Mouse (Mus musculus) liver, embryonic 15.5 days (tissue): Measurements from ENCODE around the gene Gdf10. TPM values are rescaled to one million over a fixed set of nuclear protein-coding genes. Genes with fewer than 3 reads are reported as not detected.

Experiments
- ATAC-seq: fragments of 200-750 bp; cut with Nextera tagmentation; 2 replicates; pipeline ENCODE4 v1.8.0; 2017; ENCODE audit warnings: moderate number of reproducible peaks, mild to moderate bottlenecking, moderate library complexity; ENCODE audit not compliant: insufficient read depth
- H3K27ac ChIP-seq: fragments of 300-500 bp; sonication (generic); replicated peaks from 2 replicates; pipeline ENCODE4 v1.5.1; 2015; ENCODE audit warnings: mild to moderate bottlenecking, inconsistent platforms
- H3K27me3 ChIP-seq: fragments of 300-500 bp; sonication (generic); 2 replicates; pipeline ENCODE4 v1.6.1; 2015; ENCODE audit warnings: mild to moderate bottlenecking, inconsistent platforms
- H3K36me3 ChIP-seq: fragments of 300-500 bp; sonication (generic); replicated peaks from 2 replicates; pipeline ENCODE4 v1.6.1; 2015; ENCODE audit warnings: moderate library complexity, mild to moderate bottlenecking, inconsistent platforms
- H3K4me1 ChIP-seq: fragments of 300-500 bp; sonication (generic); replicated peaks from 2 replicates; pipeline ENCODE4 v1.6.1; 2015; ENCODE audit warnings: inconsistent platforms
- H3K4me2 ChIP-seq: fragments of 300-500 bp; sonication (generic); 2 replicates; pipeline ENCODE4 v1.6.1; 2015; ENCODE audit warnings: moderate library complexity, mild to moderate bottlenecking, inconsistent platforms
- H3K4me3 ChIP-seq: fragments of 300-500 bp; sonication (generic); replicated peaks from 2 replicates; pipeline ENCODE4 v1.5.1; 2015; ENCODE audit warnings: mild to moderate bottlenecking, inconsistent platforms
- H3K9ac ChIP-seq: fragments of 300-500 bp; sonication (generic); 2 replicates; pipeline ENCODE4 v1.6.1; 2015; ENCODE audit warnings: moderate library complexity, mild to moderate bottlenecking, inconsistent platforms
- H3K9me3 ChIP-seq: fragments of 300-500 bp; sonication (generic); replicated peaks from 2 replicates; pipeline ENCODE4 v1.6.1; 2016; ENCODE audit warnings: inconsistent platforms
- WGBS: fragments of 180-500 bp; shearing (Covaris S2); methylation state at CpG from one replicate; pipeline ENCODE4 v1.1.7; 2015; ENCODE audit warnings: mixed read lengths; ENCODE audit not compliant: insufficient replicate concordance; 5-methylcytosine and 5-hydroxymethylcytosine counted together
- polyA plus RNA-seq: library from polyadenylated mRNA; unstranded; fragments of >200 nt; fragmentation: Nextera tagmentation; extraction: Ambion mirVana; gene quantifications from 2 replicates; pipeline ENCODE4 v1.2.1, GENCODE M21; 2015

Gdf10 gene
- polyA plus RNA-seq, 1 experiment from 2014 or later = 5.6 TPM

DNA sequence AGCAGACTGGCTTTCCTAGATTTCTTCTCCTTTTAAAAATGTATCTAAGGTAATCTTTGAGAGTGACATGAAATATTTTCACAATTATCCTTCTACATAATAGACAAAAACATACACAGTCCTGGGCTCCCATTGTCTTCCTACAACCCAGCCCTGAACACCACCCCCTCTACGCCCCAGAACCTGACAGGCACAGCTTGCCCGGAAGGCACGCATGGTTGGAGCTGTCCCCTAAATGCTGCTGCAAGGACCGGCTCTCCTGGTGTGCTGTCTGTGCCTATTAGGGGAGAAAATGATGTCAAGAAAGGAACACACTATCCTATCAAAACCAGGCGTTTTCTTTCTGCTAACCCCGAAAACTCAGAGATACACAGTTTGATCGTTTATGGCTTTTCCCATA is 54.4 kb downstream of the Gdf10 start:
- H3K9me3 ChIP-seq = no peaks in the 10 kb centered on the region
- 45% methylated on average over 7 of the region's 7 CpGs for WGBS
- H3K4me1 ChIP-seq = no peaks in the 10 kb centered on the region

DNA sequence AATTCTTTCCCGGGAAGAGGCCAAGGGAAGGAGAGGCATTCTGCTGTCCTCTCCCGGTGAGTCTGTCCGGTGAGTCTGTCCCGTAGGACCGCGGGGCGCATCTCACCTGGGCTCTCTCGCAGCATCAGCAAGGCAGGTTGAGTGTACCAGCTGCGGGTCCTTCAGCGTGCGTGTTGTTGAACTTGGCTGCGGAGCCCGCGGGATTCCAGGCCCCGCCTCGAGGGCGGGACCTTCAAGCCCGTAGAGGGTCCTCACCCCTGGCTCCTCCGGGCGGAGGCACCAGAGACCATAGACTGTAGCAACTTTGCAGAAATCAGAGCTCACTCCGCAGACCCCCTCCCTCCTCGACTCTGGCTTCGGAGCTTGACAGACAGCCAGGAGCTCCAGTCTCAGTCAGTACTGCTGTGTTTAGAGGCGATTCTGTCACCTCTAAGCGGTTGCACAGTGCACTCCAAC is 55.2 kb downstream of the Gdf10 start, which contains the start of gene Zfp488:
Zfp488 (minus strand) TSS at position 161 of the 456 bp plus-strand sequence.
- 4% methylated on average over 25 of the region's 25 CpGs for WGBS
- peak within 1 kb of the TSS; percentile 30 for H3K4me2 ChIP-seq
- no peak within 1 kb of the TSS for H3K9ac ChIP-seq
- no peaks in the 10 kb centered on the region for H3K9me3 ChIP-seq
- H3K36me3 ChIP-seq = no peaks in the 10 kb centered on the region
- no peaks in the 10 kb centered on the region for H3K4me1 ChIP-seq
- H3K4me3 ChIP-seq = no peak within 1 kb of the TSS
- no peak for ATAC-seq
- H3K27ac ChIP-seq = no peak within 1 kb of the TSS
- peaks cover 16% of the 10 kb centered on the region for H3K27me3 ChIP-seq

More for the DNA sequence above, 54.4 kb downstream of the Gdf10 start:
- ATAC-seq = no peak
- Histone ChIP-seq H3K27me3 (peaks cover 16% of the 10 kb centered on the region), H3K4me3 (no peak overlapping the region), H3K36me3 (no peaks in the 10 kb centered on the region), H3K4me2 (no peak overlapping the region), H3K9ac (no peak overlapping the region), H3K27ac (no peak overlapping the region)

Other genes starting within 250 kb of the Gdf10 start
- gene Gdf2, start 17.5 kb downstream of the Gdf10 start, polyA plus RNA-seq = 9.1 and 9.7 TPM in 2 replicates
- 0.06 and 0.07 TPM in 2 replicates for gene Rbp3, start 30.4 kb downstream of the Gdf10 start, polyA plus RNA-seq
- not detected in 2 replicates for gene Zfp488, start 55.2 kb downstream of the Gdf10 start, polyA plus RNA-seq
- not detected in 2 replicates for gene Gm30083, start 91.6 kb downstream of the Gdf10 start, polyA plus RNA-seq
- gene Gm5460, start 93.2 kb downstream of the Gdf10 start, polyA plus RNA-seq = not detected in 2 replicates
- gene Antxrl, start 129.1 kb downstream of the Gdf10 start, polyA plus RNA-seq = not detected in 2 replicates
- gene Anxa8, start 162.4 kb downstream of the Gdf10 start, polyA plus RNA-seq = 0.14 and 0.16 TPM in 2 replicates
- not detected in 2 replicates for gene A630023A22Rik, start 179.2 kb downstream of the Gdf10 start, polyA plus RNA-seq
- 0.02 TPM in 1 of 2 replicates, not detected in the other for gene Npy4r, start 228.9 kb downstream of the Gdf10 start, polyA plus RNA-seq